Mouse (Mus musculus) erythroid progenitor cell, adult 5-6 weeks (primary cell): ENCODE measurements around the gene Dnajc9. TPM values are rescaled to one million over a fixed set of nuclear protein-coding genes. Genes with fewer than 3 reads are reported as not detected.
A peak's percentile ranks its signal among the peaks of the same experiment; 100 is the strongest.

Experiments used
- ATAC-seq: replicated peaks from 2 replicates; pipeline ENCODE4 v1.8.0; 2016; ENCODE audit warnings: moderate number of reproducible peaks, mild to moderate bottlenecking, moderate TSS enrichment, inconsistent platforms; ENCODE audit not compliant: poor library complexity, low FRiP score, severe bottlenecking
- total RNA-seq, 2 experiments: library from RNA; stranded (forward) in 1 of 2; stranded (reverse) in 1 of 2; fragments of 150-400 nt in 1 of 2; fragments of 186-747, 209-891 nt in 1 of 2; gene quantifications; 2 replicates each; pipeline versions ENCODE4 v1.2.3 to v1.2.4; 2015 to 2017; ENCODE audit warnings: low replicate concordance in 2 of 2

Gene Dnajc9
- total RNA-seq (2015; ENCODE audit: low replicate concordance), result 86.9 and 96.0 TPM in 2 replicates
- 210 and 262 TPM in 2 replicates for total RNA-seq (2017; ENCODE audit: low replicate concordance)

- peak; percentile 73 for ATAC-seq
Observed at GRCm38 (mm10) chr14:20388441-20389129, at the start of gene Dnajc9. Gene Dnajc9, minus strand, starts transcription at chr14:20388910.

DNA sequence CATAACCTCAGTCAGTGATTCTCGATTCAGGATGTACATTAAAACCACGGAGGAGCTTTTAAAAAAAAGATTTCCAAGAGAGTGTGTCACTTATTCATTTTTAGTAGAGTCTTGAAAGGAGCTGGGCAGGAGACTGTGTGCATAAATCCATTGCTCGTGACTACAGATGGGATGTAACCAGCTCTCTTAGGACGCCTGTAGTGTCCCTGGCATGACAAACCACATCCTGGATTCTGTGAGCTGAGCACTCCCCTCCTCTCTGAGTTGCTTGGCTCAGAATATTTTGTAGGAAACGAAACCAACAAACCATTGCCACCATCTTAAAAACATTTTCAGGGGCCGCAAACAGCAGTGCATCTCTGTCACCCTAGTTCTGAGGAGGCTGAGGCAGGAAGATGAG, 48.3 kb upstream of the Dnajc9 start:
- ATAC-seq, result no peak

- no peak for ATAC-seq
Observed at GRCm38 (mm10) chr14:20432420-20432819, 43.7 kb upstream of the Dnajc9 start.

DNA sequence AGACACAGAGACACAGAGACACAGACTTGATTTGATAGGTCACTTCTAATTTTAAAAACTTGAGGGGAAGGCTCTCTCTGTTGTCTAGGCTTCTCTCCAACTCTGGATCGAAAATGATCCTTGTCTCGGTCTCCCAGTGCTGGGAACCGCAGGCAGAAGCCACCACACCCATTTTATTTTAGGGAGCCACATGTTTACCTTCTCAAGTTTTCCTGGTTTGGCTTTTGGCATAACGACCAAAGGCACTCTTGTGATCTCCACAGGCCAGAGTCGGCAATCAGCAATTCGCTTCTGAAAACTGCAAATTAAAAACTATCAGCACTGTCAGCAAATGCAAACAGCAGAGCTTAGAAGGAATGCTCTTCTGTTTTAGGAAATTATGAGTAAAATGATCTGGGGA, 43.0 kb upstream of the Dnajc9 start:
- ATAC-seq, result no peak

GRCm38 (mm10) chr14:20429833-20430232, 41.1 kb upstream of the Dnajc9 start:
- no peak for ATAC-seq

DNA sequence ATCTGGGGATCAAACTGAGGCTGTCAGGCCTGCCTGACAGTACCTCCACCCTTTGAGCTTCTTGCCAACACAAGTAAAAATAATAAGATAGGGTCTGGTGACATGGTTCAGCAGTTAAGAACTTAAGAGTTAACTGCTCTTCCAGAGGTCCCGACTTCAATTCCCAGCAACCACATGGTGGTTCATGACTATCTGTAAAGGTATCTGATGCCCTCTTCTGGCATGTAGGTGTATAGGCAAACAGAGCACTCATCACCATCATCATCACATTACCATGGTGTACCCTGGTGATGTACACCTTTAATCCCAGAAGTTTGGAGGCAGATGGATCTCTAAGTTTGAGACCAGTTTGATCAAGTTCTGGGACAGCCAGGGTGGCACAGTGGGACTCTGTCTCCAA, 39.9 kb upstream of the Dnajc9 start:
- ATAC-seq, result no peak

- ATAC-seq, result no peak
Observed at GRCm38 (mm10) chr14:20423046-20423445, 34.3 kb upstream of the Dnajc9 start.

- no peak for ATAC-seq
Observed at GRCm38 (mm10) chr14:20422257-20422656, 33.5 kb upstream of the Dnajc9 start.

DNA sequence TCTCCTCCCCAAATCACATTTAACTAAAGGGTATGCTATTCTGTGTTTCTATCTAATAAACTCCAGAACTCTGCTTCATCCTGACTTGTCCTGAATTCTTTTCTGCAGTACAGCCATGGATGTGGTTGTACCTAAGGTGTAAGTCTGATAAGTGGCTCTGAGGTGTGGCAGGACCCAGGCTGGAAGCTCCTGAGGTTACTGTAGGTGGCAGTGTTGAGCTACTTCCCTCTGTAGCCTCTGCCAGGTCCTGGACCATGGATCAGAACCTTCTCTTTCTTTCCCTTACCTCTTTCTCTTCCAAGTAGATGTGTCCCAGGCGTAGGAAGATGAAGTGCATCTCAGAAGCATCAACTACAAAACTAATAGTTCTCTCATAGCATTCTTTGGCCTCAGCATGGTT, 11.4 kb upstream of the Dnajc9 start:
- ATAC-seq, result peak; percentile 86

GRCm38 (mm10) chr14:20398864-20399263, 10.2 kb upstream of the Dnajc9 start:
- ATAC-seq, result no peak

DNA sequence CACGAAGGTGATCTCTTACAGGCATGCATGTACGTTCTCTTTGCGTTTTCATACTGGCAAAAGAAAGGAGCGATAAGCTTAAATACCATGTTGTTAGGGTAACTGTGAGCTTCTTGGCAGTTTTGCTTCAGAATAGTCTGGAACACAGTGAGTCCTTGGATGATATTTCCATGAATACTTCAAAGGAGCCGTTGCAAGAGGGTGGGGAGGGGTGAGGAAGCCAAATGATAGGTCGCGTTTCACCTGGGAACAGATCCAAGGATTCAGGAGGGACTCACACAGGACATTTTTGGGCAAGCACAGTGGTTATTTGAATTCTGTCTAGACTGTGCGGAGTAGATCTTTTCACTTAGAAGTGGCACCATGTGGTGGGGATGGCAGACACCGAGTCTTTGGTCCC, 8.5 kb upstream of the Dnajc9 start:
- ATAC-seq, result no peak

GRCm38 (mm10) chr14:20393205-20393913, 4.6 kb upstream of the Dnajc9 start, which contains the start of gene Mrps16:
Gene Mrps16, minus strand, starts transcription at chr14:20393634.
- peak; percentile 94 for ATAC-seq

DNA sequence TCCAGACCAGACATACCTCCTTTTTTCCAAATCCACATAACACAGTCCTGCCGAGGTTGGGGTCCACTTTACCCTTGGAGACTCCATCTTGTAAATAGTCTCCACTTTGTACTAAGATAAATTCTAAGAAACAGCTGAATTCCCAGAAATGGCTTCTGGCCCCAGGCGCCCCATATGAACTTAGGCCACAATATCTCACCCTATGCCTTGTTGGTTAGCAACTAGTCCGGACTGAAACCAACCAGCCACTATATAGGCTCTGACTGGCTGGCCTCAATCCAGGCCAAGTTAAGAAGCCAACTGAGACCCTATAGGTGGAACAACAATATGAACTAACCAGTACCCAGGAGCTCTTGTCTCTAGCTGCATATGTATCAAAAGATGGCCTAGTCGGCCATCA, 3.6 kb upstream of the Dnajc9 start:
- no peak for ATAC-seq

- no peak for ATAC-seq
Observed at GRCm38 (mm10) chr14:20389446-20390079, 853 bp upstream of the Dnajc9 start.

DNA sequence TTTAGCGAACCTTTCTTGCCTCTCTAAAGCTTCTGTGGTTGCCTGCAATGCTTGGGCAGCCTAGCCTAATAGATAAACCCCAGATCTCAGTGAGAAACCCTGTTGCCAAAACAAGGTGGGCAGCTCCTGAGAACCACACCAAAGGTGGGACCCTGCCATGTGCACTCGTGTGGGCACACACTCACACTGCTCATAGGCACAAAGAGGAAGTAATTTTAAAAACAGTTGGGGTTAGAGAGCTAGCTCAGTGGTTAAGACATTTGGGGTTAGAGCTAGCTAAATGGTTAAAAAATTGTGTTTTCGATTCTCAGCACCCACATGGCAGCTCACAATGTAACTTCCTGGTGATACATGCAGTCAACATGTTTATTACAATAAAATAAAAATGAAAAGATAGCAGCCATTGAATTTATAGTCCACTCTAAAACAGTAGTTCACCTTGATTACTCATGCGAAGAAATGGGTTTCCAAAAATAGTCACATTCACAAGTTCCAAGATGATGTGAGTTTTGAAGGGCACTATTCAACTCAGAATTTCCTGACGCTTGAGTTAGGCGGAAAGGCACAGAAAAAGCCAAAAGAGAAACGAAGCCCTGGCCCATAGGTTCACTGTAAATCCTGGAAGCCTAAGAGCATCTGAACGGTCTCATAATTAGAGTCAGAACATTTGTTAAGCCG, 8.8 kb downstream of the Dnajc9 start:
- ATAC-seq, result no peak

- no peak for ATAC-seq
Observed at GRCm38 (mm10) chr14:20379087-20379640, 9.5 kb downstream of the Dnajc9 start.

DNA sequence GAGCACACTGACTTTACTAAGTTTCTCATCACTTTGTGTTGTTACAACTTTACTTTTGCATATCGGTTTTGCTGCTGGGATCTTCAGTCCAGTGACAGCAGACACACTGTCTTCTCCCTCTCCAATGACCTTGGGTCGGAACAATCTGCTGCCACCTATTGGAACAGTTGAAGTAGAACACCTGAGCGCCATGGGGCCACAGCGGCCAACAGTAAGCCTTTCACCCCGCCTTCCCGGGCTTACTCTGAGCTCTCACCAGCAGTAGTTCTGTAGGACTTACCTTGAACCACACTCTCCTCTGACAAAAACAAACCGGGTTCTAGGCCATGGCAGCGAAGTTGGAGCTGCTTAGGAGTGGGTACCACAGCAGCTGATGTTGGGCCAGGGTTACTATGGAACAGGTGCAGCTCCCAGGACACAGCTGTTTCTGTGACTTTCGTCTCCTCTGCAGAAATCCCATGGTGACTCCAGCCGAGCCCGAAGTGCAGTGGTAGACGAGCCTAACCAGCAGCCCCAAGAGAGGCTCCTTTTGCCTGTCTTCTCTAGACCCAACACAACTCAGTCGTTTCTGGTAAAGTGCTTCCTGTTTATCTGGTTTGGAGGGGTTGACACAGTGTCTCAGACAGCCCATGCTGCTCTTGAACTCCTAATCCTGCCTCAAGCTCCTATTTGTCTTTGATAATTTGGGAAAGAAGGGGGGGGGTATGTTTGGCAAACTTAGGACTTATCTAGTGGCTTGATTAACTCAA, 10.2 kb downstream of the Dnajc9 start:
- ATAC-seq, result peak; percentile 96

DNA sequence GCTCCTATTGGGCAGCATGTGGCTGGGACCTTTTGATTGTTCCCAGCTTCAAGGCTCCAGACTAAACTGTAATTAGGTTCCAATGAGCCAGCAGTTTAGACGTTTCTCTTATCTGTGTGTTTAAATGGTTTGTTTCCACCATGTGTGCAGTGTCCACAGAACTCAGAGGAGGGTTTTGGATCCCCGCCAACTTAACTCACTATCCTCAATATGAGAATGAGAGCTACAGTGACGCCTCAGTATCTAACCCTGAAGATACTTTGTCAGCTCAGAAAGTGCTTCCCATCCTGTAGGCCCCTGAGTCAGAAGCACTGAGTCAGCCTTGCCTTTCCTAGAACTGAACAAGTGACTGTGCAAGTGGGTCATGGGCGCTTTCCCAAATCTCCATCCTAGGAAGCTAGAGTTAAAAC, 11.6 kb downstream of the Dnajc9 start:
- ATAC-seq, result no peak

DNA sequence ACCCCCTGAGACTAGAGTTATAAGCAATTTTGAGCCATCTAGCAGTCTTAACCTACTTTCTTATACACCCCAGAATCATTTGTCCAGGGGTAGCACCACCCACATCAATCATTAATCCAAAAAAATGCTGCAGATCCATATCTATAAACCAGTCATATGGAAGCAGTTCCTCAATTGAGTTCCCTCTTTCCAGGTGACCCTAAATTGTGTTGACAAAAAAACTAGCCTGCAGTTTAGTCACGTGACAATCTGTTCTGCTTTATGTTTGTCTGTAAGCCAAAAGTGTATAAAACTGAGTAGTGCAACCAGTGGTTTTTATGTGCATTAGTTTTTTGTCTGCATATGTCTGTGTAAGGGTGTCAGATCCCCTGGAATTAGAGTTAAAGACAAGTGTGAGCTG, 16.9 kb downstream of the Dnajc9 start:
- ATAC-seq, result no peak
